Mouse (Mus musculus) heart, postnatal 0 days (tissue): Measurements from ENCODE around the gene Smyd3.

ENCODE experiments used
- CTCF ChIP-seq: IDR thresholded peaks from 2 replicates; pipeline ENCODE4 v1.5.1; 2016; ENCODE audit warnings: antibody characterized with exemption, control low read depth, low read depth
- EP300 ChIP-seq: IDR thresholded peaks from 2 replicates; pipeline ENCODE4 v1.6.1; 2016; ENCODE audit warnings: antibody characterized with exemption, low read depth

DNA sequence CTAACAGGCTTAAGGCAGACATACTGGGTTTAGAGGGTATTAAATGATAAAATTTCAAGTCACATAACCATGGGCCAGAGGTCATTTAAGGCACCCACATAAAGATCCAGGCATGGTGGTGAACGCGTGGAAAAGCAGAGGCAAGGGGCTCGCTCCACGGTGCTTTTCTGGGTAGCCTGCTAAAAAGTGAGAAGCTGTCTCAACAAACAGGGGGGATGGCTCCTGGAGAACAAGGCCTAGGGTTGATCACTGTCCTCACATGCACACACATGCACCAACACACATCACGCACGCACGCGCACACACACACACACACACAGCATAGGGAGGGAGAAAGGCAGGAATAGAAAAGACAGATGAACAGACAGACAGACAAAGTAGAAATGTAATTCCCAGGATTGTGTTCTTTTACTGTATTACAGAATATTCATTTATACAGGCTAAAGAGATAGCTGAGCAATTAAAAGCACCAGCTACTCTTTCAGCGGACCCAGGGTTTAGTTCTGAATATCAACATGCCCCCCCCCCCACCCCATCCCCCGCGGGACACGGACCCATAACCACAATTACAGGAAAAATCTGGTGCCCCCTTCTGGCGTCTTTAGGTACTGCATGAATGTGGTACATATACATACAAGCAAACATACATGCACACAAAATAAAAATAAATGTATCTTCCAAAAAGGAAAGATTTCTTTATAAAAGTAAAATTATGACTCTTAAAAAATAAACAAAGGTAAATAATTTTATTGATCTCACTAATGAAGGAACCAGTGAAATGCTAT lies 215.2 kb downstream of the Smyd3 start:
- no peak for TF ChIP-seq EP300
- no peak for TF ChIP-seq CTCF
